Mouse (Mus musculus) adrenal gland, postnatal 14 days (tissue): ENCODE measurements around the gene Tor1aip1. TPM values are rescaled to one million over a fixed set of nuclear protein-coding genes. Genes with fewer than 3 reads are reported as not detected.

Experiments
- DNase-seq: peaks from one replicate; pipeline ENCODE4 v3.0.0; 2021; ENCODE audit warnings: mixed read lengths
- long read RNA-seq, 2 experiments: library from polyadenylated mRNA; stranded (forward); transcript quantifications; one replicate each; pipeline ENCODE4 v2.0.0; 2021
- total RNA-seq: library from RNA; stranded (reverse); gene quantifications from 2 replicates; pipeline ENCODE4 v1.2.3, GENCODE M21; 2021

Tor1aip1 gene
- 99.0 and 101 TPM in 2 replicates for total RNA-seq
- long read RNA-seq, experiment 1, full-length matches to known transcripts: 20 of 25 reads
- long read RNA-seq, experiment 1, partial matches to known transcripts: 0 of 25 reads
- long read RNA-seq, experiment 1, other reads (novel, unspliced or antisense): 5 of 25 reads
- long read RNA-seq, experiment 2, full-length matches to known transcripts: 14 of 19 reads
- long read RNA-seq, experiment 2, partial matches to known transcripts: 0 of 19 reads
- long read RNA-seq, experiment 2, other reads (novel, unspliced or antisense): 5 of 19 reads

- peak; percentile 100 for DNase-seq
Measured at GRCm38 (mm10) chr1:156035930-156036737, at the start of gene Tor1aip1. Gene Tor1aip1, minus strand, starts transcription at chr1:156036480.

GRCm38 (mm10) chr1:156085770-156086169 is 49.5 kb upstream of the Tor1aip1 start:
- peak; percentile 50 for DNase-seq

- DNase-seq: no peak
Measured at GRCm38 (mm10) chr1:156084603-156085002, 48.3 kb upstream of the Tor1aip1 start.

DNA sequence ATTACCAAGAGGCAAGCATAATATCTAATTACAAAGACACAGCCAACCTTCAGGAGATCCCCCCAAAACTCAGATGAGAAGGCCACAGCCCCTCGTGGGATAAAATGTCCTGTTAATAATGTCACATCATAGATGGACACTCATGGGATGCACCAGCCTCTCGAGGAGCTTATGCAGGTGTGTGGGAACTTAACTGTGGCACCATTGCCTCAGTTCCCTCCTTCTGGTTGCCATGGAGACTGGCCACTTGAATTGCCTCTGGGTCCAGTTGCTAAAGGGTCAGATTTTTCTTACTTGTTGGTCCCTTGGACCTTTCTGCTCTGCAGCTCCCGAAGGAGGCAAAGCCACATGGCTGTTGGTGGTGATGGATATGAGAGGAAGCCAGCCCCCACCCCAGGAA is 41.4 kb upstream of the Tor1aip1 start:
- DNase-seq: no peak

DNA sequence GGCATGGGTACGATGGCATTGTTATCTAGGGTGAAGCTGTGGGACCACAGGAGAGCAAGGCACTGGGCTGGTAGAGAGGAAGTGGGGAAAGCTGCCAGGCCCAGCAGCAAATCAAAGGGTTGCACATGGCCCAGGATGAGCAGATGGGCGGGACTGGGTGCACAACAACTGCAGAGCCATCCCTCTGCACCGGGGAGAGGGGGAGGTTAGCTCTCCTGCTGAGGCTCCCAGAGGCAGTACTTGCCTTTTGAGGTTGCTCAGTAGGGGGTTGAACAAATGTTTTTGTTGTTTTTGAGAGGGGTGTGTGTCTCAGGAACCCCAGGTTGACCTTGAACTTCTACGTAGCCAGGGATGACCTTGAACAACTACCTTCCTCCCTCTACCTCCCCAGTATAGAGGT is 40.2 kb upstream of the Tor1aip1 start:
- DNase-seq: peak; percentile 28

DNA sequence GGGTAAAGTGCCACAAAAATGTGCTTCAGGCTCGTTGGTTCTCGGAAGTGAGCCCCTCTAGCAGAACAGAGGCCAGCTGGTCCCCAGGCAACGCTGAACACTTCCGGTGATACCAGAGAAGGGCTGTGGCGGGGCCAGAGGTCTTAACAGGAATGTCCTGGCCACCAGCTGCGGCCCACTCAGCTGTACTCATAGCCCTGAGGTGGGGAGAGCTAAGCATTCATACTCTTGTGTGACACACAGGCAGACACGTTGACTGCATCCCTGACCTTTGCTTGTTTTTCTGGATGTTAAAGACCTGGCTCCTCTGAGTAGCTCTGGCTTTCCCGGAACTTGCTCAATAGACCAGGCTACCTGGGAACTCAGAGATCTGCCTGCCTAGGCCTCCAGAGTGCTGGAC is 38.3 kb upstream of the Tor1aip1 start:
- DNase-seq: peak; percentile 62

- no peak for DNase-seq
Measured at GRCm38 (mm10) chr1:156073169-156073821, 37.0 kb upstream of the Tor1aip1 start.

DNA sequence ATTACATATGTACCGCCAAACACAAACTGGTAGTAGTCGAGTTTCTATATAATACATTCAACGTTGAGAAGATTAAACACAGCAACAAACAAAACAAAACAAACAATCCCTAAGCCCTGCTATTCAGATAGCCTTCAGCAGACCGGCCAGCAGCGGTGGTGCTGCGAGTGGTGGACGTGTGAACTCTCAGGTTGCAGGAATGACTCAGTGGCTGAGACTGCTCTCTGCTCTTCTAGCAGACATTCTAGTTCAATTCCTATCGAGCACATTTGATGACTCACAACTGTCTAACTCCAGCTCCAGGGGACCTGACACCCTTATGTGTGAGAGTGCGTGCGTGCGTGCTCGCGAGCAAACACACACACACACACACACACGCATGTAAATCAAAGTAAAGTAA is 33.8 kb upstream of the Tor1aip1 start:
- no peak for DNase-seq

DNA sequence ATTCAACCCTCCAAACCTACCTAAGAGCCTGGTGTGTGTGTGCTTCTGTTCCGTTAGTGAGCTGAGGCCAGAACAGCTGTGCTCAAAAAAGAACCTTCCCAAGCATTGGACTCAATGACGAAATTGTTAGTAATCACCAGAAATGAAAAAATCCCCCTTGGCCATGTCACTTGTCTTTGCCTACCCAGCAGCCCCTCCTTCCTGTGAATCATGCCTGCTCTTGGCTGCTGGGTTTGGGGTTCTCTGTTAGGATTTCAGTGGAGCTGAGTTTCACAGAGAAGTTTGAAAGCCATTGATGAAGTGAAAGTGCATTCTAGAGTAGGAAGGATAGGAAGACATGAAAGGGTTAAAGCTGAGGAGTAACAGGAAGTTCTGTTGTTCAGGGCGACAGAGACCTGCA is 29.9 kb upstream of the Tor1aip1 start:
- DNase-seq: peak; percentile 37

- no peak for DNase-seq
Measured at GRCm38 (mm10) chr1:156062193-156062592, 25.9 kb upstream of the Tor1aip1 start.

- no peak for DNase-seq
Measured at GRCm38 (mm10) chr1:156058207-156058606, 21.9 kb upstream of the Tor1aip1 start.

- DNase-seq: no peak
Measured at GRCm38 (mm10) chr1:156046688-156047087, 10.4 kb upstream of the Tor1aip1 start.

GRCm38 (mm10) chr1:156044211-156044611 is 7.9 kb upstream of the Tor1aip1 start:
- no peak for DNase-seq

DNA sequence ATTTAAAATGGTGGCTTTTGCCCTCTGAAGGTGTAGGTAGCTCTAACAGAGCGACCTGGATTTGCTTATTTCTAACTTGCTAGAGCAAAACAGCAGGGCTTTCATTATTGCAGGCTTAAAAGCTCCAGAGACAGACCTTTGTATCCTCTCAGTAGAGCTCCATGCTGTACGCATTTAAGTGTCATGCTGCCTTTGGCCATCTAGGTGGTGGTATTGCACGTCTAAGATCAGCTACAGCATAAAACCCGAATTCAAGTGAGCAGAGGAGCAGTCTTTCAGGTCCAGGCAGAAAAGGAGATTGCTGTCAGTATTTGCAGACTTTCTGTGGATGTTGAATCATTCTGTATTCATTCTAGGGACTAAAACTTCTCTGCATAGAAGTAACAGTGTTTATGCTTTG is 6.7 kb upstream of the Tor1aip1 start:
- DNase-seq: peak; percentile 56

DNA sequence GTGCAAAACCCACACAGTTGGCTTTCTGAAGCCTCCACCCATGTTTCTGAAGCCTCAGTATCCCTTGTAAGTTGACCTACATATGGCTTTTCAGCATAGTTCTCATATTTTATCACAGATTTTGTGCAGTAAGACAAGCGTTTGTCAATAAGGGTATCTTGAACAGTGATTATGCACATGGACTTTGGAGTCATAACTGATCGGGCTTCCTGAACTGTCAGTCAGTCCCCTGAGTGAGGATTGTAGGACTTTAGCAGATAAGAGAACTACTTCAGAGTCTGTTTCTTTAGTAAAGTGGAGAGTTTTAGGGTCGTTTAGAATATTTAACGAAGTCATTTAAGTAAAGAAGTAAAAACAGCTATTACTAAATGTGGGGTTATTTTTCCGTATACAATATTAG is 6.2 kb upstream of the Tor1aip1 start:
- no peak for DNase-seq

GRCm38 (mm10) chr1:156041451-156042241 is 5.4 kb upstream of the Tor1aip1 start:
- DNase-seq: peak; percentile 20

DNA sequence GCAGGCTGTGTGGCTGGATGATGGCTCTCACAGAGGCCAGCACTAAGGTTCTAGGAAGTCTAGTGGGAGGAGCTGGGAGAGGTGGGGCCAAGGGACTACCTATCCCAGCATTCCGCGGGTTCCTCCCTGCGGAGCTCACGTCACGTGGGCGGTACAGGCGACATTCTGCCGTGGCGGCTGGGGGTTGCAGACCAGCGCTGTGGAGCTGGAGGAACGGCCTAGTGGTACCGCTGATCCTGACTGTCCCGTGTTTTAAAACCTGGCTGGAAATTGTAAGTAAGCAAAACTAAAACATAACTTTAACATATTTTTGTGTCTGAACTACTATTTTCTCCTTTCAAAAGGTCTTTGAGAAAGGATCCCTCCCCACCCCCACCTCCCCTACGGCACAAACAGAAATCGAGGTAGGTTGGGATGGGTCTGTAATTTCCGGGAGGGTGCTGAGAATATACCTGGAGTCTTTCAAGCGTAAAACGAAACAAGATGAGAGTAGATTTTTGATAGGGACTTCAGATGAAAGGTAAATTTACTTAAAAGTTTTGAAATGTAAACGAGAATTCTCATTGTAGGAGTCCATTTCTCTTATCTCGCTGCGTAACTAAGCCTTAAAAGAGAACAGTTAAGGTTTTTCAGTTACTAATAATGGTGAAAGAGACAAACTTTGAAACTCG is 4.6 kb upstream of the Tor1aip1 start:
- peak; percentile 96 for DNase-seq

GRCm38 (mm10) chr1:156039989-156040388 is 3.7 kb upstream of the Tor1aip1 start:
- peak; percentile 15 for DNase-seq

GRCm38 (mm10) chr1:156037144-156037583 is 884 bp upstream of the Tor1aip1 start:
- DNase-seq: peak; percentile 46

GRCm38 (mm10) chr1:156035269-156035929 is 881 bp downstream of the Tor1aip1 start, which contains the start of gene Tor1aip2:
Gene Tor1aip2, plus strand, starts transcription at chr1:156035403.
- peak; percentile 90 for DNase-seq

DNA sequence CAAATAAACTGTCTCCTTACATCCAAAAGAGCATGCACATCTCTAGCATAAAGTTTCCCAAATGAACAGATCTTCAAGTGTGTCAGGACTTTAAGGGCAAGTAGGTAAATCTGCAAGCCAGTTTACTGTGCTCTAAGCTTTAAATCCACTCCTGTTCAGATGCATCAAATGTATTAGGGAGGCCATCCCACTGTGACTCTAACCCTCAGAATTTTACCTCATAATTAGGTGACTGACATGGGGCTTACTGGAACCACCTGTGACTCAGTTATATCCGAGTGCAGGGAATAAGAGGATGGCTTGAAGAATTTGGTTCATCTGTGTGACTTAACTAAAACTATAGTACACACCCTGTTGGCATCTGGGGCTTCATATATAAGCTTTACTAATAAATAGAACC is 1.6 kb downstream of the Tor1aip1 start:
- no peak for DNase-seq
